Mouse (Mus musculus) C2C12 (cell line): ENCODE measurements around the gene Hck. TPM values are rescaled to one million over a fixed set of nuclear protein-coding genes. Genes with fewer than 3 reads are reported as not detected.

ENCODE experiments used
- H3K27me3 ChIP-seq: one replicate; pipeline ENCODE4 v1.6.1; 2011; ENCODE audit not compliant: control insufficient read depth, insufficient read depth, insufficient read length
- H3K36me3 ChIP-seq: one replicate; pipeline ENCODE4 v1.6.1; 2011; ENCODE audit not compliant: control insufficient read depth, insufficient read depth
- H3K4me3 ChIP-seq: one replicate; pipeline ENCODE4 v1.5.1; 2011; ENCODE audit warnings: mild to moderate bottlenecking, control low read depth; ENCODE audit not compliant: poor library complexity, insufficient read depth, severe bottlenecking
- H3K79me2 ChIP-seq: one replicate; pipeline ENCODE4 v1.6.1; 2011; ENCODE audit not compliant: control insufficient read depth, insufficient read depth
- H3K79me3 ChIP-seq: one replicate; pipeline ENCODE4 v1.6.1; 2011; ENCODE audit warnings: low read depth, control low read depth
- H3ac ChIP-seq: one replicate; pipeline ENCODE3; 2011; ENCODE audit warnings: low read depth; ENCODE audit not compliant: control insufficient read depth, insufficient read length
- CEBPB ChIP-seq: IDR thresholded peaks from one replicate; pipeline ENCODE4 v1.6.1; 2011; ENCODE audit warnings: low read depth, mild to moderate bottlenecking, control low read depth, moderate library complexity
- CTCF ChIP-seq: IDR thresholded peaks from one replicate; pipeline ENCODE4 v1.5.1; 2011; ENCODE audit not compliant: control insufficient read depth, insufficient read depth, insufficient read length
- FOSL1 ChIP-seq: IDR thresholded peaks from one replicate; pipeline ENCODE4 v1.8.0; 2011; ENCODE audit warnings: mild to moderate bottlenecking, low read length; ENCODE audit not compliant: poor library complexity, insufficient read depth, severe bottlenecking
- MAX ChIP-seq: IDR thresholded peaks from one replicate; pipeline ENCODE4 v1.6.1; 2011; ENCODE audit warnings: mild to moderate bottlenecking, control low read depth
- MYOD1 ChIP-seq: IDR thresholded peaks from one replicate; pipeline ENCODE4 v1.6.1; 2011; ENCODE audit warnings: low read depth; ENCODE audit not compliant: control insufficient read depth, insufficient read length
- MYOG ChIP-seq: IDR thresholded peaks from one replicate; pipeline ENCODE4 v1.6.1; 2011; ENCODE audit not compliant: control insufficient read depth, insufficient read length; ENCODE audit errors: extremely low read depth
- USF1 ChIP-seq: IDR thresholded peaks from one replicate; pipeline ENCODE4 v1.6.1; 2011; ENCODE audit warnings: low read depth, mild to moderate bottlenecking, control low read depth, moderate library complexity
- polyA plus RNA-seq: library from polyadenylated mRNA; unstranded; fragments of >200 nt; fragmentation: generic; extraction: Trizol; gene quantifications from one replicate; pipeline ENCODE4 v1.2.1, GENCODE M21; 2012; ENCODE audit warnings: missing spikeins

Hck gene
- polyA plus RNA-seq, 1 experiment: 0.32 TPM

- TF ChIP-seq MAX (no peak), CTCF (no peak), MYOD1 (no peak), FOSL1 (no peak), MYOG (no peak), CEBPB (no peak), USF1 (no peak)
- Histone ChIP-seq H3K4me3 (no peak overlapping the region), H3K27me3 (peaks cover 20% of the 10 kb centered on the region), H3K79me2 (no peaks in the 10 kb centered on the region), H3K36me3 (no peaks in the 10 kb centered on the region), H3ac (no peak overlapping the region), H3K79me3 (no peaks in the 10 kb centered on the region)
These were observed 31.8 kb downstream of the Hck start for GRCm38 (mm10) chr2:153139996-153140613.

- no peak overlapping the region for H3K4me3 ChIP-seq
- no peak for TF ChIP-seq CEBPB
- peak; percentile 39 for TF ChIP-seq CTCF
- peaks cover 14% of the 10 kb centered on the region for H3K27me3 ChIP-seq
- H3K79me3 ChIP-seq: no peaks in the 10 kb centered on the region
- no peak overlapping the region for H3ac ChIP-seq
- H3K79me2 ChIP-seq: no peaks in the 10 kb centered on the region
- H3K36me3 ChIP-seq: no peaks in the 10 kb centered on the region
These were observed 34.4 kb downstream of the Hck start for GRCm38 (mm10) chr2:153142620-153143199.

GRCm38 (mm10) chr2:153145346-153145745, 37.1 kb downstream of the Hck start:
- Histone ChIP-seq H3K79me2 (no peaks in the 10 kb centered on the region), H3K36me3 (no peaks in the 10 kb centered on the region), H3K4me3 (no peak overlapping the region), H3K79me3 (no peaks in the 10 kb centered on the region), H3K27me3 (peaks cover 22% of the 10 kb centered on the region), H3ac (no peak overlapping the region)
- TF ChIP-seq USF1 (no peak), CEBPB (no peak), MYOD1 (no peak), CTCF (no peak), FOSL1 (no peak), MAX (no peak), MYOG (no peak)

- Histone ChIP-seq H3K36me3 (no peaks in the 10 kb centered on the region), H3K79me3 (no peaks in the 10 kb centered on the region), H3ac (no peak overlapping the region), H3K4me3 (no peak overlapping the region), H3K79me2 (no peaks in the 10 kb centered on the region), H3K27me3 (peaks cover 27% of the 10 kb centered on the region)
- TF ChIP-seq MAX (no peak), USF1 (no peak), MYOD1 (no peak), MYOG (no peak), FOSL1 (no peak), CEBPB (no peak), CTCF (no peak)
These were observed 39.0 kb downstream of the Hck start for GRCm38 (mm10) chr2:153147236-153147635.

GRCm38 (mm10) chr2:153147715-153148114, 39.4 kb downstream of the Hck start:
- Histone ChIP-seq H3K79me3 (no peaks in the 10 kb centered on the region), H3K79me2 (no peaks in the 10 kb centered on the region), H3K27me3 (peaks cover 29% of the 10 kb centered on the region), H3K4me3 (no peak overlapping the region), H3K36me3 (no peaks in the 10 kb centered on the region), H3ac (no peak overlapping the region)
- TF ChIP-seq MAX (no peak), MYOG (no peak), CTCF (peak; percentile 82)

GRCm38 (mm10) chr2:153149742-153150141, 41.5 kb downstream of the Hck start:
- Histone ChIP-seq H3K36me3 (no peaks in the 10 kb centered on the region), H3K4me3 (no peak overlapping the region), H3K79me2 (no peaks in the 10 kb centered on the region), H3K79me3 (no peaks in the 10 kb centered on the region), H3ac (no peak overlapping the region), H3K27me3 (peaks cover 31% of the 10 kb centered on the region)
- TF ChIP-seq MAX: no peak
- no peak for TF ChIP-seq FOSL1
- no peak for TF ChIP-seq CEBPB
- TF ChIP-seq USF1: no peak
